Mouse (Mus musculus): ENCODE results near the gene Olfr38.

Gene Olfr38

DNA sequence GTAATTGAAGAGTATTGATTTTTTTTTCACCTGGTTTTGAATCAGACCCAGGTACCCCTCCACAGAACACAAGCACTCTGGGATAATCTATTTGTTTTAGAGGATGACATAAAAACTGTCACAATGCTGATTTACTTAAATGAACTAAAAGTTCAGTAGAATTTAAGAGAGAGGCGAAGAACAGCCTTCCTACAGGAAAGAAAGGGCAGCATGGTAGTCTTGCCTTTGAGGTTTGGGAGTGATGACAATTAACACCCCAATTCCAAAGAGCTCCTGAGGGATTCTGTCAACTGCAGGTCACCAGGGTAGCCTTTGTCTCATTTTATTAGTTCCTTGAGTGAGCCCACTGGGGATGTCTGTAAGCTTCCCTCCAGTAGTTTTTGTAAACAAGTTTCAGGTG is at the start of gene Olfr38:
Olfr38 (plus strand) TSS at position 301 of the 400 bp plus-strand sequence.
- no peak for DNase-seq (ENCODE audit: low spot score)

DNA sequence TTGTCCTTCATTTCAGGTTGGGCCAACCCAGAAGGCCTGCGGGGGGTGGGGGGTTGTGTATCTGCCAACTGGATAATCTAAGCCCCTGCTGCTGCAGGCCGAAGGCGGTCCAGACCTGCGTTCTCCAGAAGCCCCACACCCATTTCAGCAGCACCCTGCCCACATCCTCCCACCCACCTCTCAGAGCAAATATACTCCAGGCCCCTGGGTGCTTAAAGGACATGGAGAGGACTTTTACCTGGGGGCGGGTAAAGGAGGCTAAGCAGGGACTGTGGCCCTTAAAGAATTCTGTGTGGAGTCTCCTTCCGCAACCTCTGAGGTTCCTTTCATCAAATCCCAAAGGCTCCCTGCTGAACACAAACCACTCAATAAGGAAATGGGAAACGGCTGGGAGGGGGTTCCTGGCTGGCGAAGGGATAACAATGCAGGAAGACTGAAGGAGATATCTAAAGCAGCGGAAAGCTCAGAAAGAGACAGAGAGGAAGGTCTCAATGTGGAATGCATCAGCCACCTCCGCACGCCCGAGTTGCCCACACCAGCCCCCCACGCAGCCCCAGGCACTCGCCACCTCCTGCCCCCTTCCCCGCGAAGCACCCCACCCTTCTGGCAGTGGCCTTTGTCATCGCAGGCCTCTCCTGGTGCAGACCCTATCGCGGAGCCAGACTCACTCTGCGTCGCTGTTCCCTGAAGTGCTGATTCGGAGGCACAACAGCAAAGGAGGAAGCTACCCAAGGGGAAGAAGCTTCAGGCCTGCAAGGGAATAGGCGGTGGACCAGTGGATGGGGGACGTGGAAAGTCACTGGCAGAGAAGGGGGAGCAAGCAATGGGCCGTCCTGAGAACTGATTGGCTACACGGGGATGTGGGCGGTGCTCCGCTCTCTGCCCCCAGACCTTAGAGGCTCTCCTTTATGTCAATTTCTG is 46.7 kb upstream of the Olfr38 start, which contains the start of gene Tcaf1:
Tcaf1 (minus strand) TSS at position 798 of the 921 bp plus-strand sequence.
- DNase-seq (ENCODE audit: low spot score) = no peak

DNA sequence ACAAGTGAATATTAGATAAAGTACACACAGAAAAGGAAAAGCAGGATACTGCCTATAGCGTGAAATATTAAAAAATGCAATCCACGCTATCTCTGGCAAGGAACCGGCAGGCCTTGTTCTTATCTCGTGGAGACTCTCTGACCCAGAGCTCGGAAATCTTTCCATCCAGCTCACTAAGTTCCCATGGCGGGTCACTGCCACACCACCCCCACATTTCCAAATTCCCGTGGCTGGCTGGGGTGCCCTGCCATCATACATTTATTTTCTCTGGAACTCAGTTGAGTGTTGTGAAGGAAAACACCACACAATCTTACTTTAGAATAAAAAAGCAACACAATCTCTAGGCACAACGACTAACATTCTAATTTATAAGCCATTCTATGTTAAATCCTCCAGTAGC is 41.5 kb upstream of the Olfr38 start:
- DNase-seq (ENCODE audit: low spot score) = no peak

DNA sequence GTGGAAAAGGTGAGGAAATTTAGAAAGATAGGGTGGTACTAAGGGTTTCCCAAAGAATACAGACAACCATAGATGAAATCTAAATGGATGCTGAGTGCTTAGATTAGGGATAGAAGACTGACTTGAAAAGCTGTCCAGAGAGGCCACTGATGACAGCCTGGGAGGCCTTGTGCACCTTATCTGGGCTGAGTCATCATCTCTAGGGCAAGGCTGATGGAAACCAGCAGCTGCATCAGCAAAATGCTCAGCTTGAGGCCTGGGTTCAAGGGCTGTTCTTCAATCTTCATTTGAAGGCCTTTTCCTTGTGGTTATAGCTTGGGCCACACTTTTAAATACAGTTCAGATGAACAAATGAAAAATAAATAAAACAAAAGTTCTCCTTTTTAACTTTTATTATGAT is 38.2 kb upstream of the Olfr38 start:
- no peak for DNase-seq (ENCODE audit: low spot score)

DNA sequence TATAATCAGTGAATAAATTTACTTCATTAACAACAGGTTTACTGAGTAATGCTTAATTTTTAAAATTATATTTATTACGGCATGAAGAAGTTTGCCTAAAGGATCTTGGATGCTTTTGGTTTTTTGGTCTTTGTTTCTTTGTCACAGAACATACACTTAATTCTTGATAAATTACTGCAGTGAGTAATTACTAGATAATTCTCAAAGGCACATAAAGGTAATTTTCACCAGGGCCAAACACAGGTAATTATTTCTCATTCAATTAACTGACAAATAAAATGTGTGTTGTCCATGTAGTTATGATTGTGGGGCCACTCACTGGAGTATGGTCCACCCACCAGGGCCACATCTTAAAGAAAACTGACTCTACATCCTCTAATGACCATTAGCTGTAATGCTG is 17.1 kb upstream of the Olfr38 start, which contains the start of gene Olfr453:
Olfr453 (plus strand) TSS at position 301 of the 400 bp plus-strand sequence.
- DNase-seq (ENCODE audit: low spot score) = no peak

DNA sequence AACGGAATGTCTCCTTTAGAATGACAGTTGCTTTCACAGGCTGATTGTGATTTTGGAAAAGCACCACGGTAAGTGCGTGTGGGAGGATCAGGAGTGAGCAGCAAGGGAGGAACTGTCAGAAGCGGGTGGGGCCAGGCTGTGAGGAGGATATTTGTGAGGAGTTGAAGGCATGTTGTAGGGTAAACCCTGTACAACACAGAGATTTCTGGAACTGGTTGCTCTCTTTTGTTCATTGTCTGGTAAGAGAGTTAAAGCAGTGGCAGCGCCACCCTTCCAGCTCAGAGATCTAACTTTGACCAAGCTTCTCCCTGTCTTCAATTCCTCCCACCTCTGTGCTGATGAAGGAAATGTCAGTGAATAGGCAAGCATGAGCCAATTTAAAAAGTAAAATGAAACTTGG is 13.9 kb upstream of the Olfr38 start:
- no peak for DNase-seq (ENCODE audit: low spot score)

DNA sequence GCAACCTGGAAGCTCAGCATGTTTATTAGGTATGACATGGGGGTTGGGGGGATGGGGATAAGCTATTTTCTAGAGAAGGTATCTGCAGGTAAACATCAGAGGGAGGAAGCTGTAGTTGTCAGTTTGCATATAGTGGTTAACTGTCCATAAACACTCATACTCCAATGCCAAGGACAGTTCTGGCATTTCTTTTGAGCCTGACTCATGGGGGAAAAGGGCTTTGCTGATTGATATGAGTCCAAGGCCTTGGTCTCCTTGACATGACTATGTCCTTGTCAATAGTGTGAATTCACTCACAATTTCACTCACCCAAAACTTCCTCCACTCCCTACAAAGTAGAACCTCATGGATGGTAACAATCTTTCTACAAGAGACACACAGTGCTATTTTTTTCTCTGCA is 8.4 kb upstream of the Olfr38 start:
- DNase-seq (ENCODE audit: low spot score) = no peak

DNA sequence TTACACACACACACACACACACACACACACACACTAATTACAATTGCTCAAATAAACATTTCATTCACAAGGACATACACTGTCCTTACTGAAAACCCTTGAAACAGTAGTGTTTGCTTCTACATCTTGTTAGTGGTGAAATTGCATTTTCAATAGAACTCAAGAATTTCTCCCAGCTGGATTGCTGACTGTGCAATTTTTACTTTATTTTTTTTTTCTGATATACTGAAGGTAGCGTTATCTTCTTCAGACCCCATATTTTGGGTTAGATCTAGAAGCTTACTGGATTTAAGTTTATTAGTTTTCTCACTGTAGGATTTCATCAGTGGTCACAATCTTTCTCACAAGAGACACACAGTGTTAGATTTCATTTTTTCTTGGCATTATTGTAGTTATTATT is 20.9 kb downstream of the Olfr38 start:
- DNase-seq (ENCODE audit: low spot score) = no peak

DNA sequence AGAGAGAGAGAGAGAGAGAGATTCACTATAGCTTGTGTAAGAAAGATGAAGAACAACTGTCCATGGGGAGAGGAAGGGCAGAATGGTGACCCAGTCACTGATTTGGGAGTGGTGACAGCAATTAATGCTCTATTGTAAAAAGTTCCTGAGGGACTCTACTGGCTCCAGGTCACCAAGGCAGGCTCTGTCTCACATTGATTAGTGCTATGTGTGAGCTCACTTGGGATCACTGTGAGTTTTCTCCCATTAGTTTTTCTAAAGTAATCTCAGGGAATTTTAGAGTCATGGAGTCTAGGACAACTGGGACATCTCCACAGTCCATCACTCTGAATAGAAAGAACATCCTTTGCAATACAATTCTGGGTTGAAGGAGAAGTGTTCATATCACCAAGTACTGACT is 28.6 kb downstream of the Olfr38 start, which contains the start of gene Olfr452:
Olfr452 (plus strand) TSS at position 301 of the 400 bp plus-strand sequence.
- no peak for DNase-seq (ENCODE audit: low spot score)

DNA sequence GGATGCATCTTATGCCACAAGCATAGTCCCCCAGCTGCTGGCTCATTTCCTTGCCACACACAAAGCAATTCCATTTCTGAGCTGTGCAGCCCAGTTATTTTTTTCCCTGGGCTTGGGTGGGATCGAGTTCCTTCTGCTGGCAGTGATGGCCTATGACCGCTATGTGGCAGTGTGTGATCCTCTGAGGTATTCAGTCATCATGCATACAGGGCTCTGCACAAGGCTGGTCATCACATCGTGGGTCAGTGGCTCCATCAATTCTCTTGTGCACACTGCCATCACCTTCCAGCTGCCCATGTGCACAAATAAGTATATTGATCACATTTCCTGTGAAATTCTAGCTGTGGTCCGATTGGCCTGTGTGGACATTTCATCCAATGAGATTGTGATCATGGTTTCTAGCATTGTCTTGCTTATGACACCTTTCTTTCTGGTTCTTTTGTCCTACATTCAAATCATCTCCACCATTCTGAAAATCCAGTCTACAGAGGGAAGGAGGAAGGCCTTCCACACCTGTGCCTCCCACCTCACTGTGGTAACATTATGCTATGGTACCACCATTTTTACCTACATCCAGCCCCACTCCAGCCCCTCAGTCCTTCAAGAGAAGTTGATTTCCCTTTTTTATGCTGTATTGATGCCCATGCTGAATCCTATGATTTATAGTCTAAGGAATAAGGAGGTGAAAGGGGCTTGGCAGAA is 34.2 kb downstream of the Olfr38 start:
- no peak for DNase-seq (ENCODE audit: low spot score)

DNA sequence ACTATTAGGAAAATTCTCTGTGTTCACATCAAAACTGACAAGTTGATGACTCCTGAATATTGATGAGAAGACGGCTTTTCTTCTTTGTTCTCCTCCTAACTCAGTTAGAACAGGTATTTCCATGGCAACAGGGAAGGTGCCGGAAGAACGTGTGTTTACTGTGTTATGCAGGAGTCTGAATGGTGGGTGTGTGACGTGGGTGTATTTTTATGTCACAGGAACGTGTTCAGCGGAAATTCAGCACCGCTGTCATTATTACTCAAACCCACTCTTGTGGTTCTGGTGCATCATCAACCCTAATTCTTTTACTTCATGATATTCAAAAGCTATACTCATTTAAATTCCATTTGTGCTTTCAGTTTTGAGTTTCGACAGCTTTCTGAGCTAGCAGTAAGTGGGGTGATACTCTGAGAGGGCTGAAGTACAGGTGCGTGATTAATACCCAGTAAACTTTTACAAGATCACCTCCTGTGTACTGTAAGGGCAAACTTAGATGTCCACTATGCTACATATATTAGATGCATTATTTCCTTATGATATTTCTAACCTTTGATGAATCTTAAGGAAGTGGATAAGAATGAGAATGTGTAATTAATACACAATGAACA is 34.8 kb downstream of the Olfr38 start:
- no peak for DNase-seq (ENCODE audit: low spot score)

DNA sequence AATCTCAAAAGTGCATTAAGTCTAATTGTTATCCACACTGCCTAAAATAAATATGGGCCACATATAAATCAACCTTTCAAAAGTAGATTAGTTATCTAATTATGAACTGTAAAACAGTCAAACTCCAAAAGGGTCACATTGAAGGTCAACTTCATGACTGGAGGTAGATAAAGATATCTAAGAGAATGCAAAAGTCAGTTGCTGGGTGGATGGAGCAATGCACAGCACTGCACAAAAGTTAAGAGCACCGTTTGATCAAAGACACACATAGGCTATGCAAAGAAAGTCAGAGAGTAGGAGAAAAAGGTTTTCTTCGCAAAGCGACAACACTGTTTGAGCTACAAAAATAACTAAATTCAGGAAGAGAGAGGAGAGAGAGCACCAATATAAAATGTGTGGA is 38.8 kb downstream of the Olfr38 start:
- no peak for DNase-seq (ENCODE audit: low spot score)

DNA sequence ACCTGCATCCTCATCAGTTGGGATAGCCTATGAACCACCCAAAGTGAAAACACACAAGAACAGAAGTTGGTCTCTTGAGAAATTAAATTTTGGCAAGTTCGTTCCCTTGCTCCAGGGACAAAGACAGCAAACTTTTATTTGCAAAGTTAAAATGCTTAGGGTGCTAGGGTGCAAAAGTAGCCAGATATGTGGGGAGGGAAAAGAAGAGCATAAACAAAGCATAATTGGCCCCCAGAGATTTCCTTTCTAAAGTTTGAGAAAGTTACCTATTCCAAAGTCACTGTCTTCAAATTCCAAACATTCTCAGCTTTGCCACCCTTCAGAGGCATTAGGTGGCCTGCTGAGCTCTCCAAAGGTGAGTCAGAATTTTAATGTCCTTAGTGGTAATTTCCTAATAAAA is 55.4 kb downstream of the Olfr38 start, which contains the start of gene Olfr450:
Olfr450 (plus strand) TSS at position 301 of the 400 bp plus-strand sequence.
- no peak for DNase-seq (ENCODE audit: low spot score)

All from spleen, adult 12 weeks (tissue).